9 mouse cellular contexts compared by ENCODE assay signal in the genomic region with DNA sequence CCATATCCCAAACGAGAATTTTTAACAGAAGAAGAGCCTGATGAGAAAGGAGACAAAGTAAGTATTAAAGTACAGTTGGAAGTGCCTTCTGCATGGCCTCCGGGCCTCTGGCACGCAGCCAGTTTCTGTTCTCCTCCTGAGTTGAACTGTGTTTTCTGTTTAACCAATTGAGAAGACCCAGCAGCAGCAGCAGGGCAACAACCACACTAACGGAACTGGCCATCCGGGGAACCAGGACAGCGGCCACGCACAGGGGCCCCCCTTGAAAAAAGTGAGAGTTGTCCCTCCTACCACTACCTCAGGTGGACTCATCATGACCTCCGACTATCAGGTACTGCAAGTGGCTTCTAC.
A peak's percentile ranks its signal among the peaks of the same experiment; 100 is the strongest.
DNase-seq lines count a peak whose midpoint lies in the region; ATAC-seq and TF ChIP-seq lines count a peak whose summit lies in the region.
"Had no signal": no experiment of that assay in that cellular context is flagged by ENCODE, and none has a peak within 500 bp of the region (broad histone marks: within the 10 kb centered on the region; RNA-seq: fewer than 3 reads in every experiment).

No protein-coding gene starts in this region.

- ATAC-seq in cerebellum, adult (ENCODE audit: insufficient number of reproducible peaks, low FRiP score, low TSS enrichment), result no peak
- no peak for ATAC-seq in lung, embryonic 14.5 days (ENCODE audit: insufficient read depth)
- no peak for ATAC-seq in lung, postnatal 0 days
- no peak for ATAC-seq in intestine, embryonic 15.5 days
- no peak for ATAC-seq in hindbrain, embryonic 14.5 days (ENCODE audit: low FRiP score)

- H3K4me2 ChIP-seq in lung, embryonic 14.5 days, result no peak overlapping the region
- H3K4me2 ChIP-seq in lung, postnatal 0 days (replicated peaks; ENCODE audit: low read depth, low read length), result no peak overlapping the region
- no peak overlapping the region for H3K4me2 ChIP-seq in intestine, embryonic 15.5 days (replicated peaks)
- no peak overlapping the region for H3K4me2 ChIP-seq in hindbrain, embryonic 14.5 days (replicated peaks)
- H3K4me2 ChIP-seq: limb, embryonic 13.5 days had no signal

- DNase-seq in cerebellum, adult 2 months, result peak; percentile 36 to 46
- DNase-seq in lung, embryonic 14.5 days, result peak; percentile 63
- no peak for DNase-seq in lung, postnatal 0 days (ENCODE audit: low spot score)
- peak; percentile 40 for DNase-seq in brain, adult 2 months (ENCODE audit: low read depth, low spot score)
- DNase-seq in kidney, postnatal 4 days, result peak; percentile 70 to 82
- DNase-seq in hindbrain, embryonic 14.5 days (ENCODE audit: low spot score), result no peak

- H3K4me1 ChIP-seq in cerebellum, adult 2 months (ENCODE audit: control insufficient read depth, insufficient read depth, low read length), result no peaks in the 10 kb centered on the region
- no peaks in the 10 kb centered on the region for H3K4me1 ChIP-seq in lung, embryonic 14.5 days (ENCODE audit: insufficient read depth)
- no peaks in the 10 kb centered on the region for H3K4me1 ChIP-seq in lung, postnatal 0 days (ENCODE audit: insufficient read depth, low read depth, low read length)
- no peaks in the 10 kb centered on the region for H3K4me1 ChIP-seq in intestine, embryonic 15.5 days (replicated peaks)
- H3K4me1 ChIP-seq in hindbrain, embryonic 14.5 days (replicated peaks; ENCODE audit: control insufficient read depth, insufficient read depth, low read length), result no peaks in the 10 kb centered on the region
- H3K4me1 ChIP-seq: limb, embryonic 13.5 days had no signal

- H3K27me3 ChIP-seq in cerebellum, adult 2 months (ENCODE audit: control insufficient read depth, insufficient read depth, low read length), result no peaks in the 10 kb centered on the region
- no peaks in the 10 kb centered on the region for H3K27me3 ChIP-seq in lung, embryonic 14.5 days (ENCODE audit: insufficient read depth, low read length)
- H3K27me3 ChIP-seq in lung, postnatal 0 days (replicated peaks; ENCODE audit: insufficient read depth, low read length), result no peaks in the 10 kb centered on the region
- no peaks in the 10 kb centered on the region for H3K27me3 ChIP-seq in intestine, embryonic 15.5 days (replicated peaks)
- H3K27me3 ChIP-seq in hindbrain, embryonic 14.5 days (ENCODE audit: control insufficient read depth, insufficient read depth, low read length), result no peaks in the 10 kb centered on the region
- H3K27me3 ChIP-seq: limb, embryonic 13.5 days had no signal

- 48% methylated on average over 8 of the region's 8 CpGs for WGBS in cerebellum, adult 2 months
- 80% methylated on average over 8 of the region's 8 CpGs for WGBS in lung, embryonic 14.5 days
- 64% methylated on average over 8 of the region's 8 CpGs for WGBS in lung, postnatal 0 days
- 74% methylated on average over 8 of the region's 8 CpGs for WGBS in intestine, embryonic 15.5 days
- WGBS in hindbrain, embryonic 14.5 days, result 77% methylated on average over 8 of the region's 8 CpGs

- TF ChIP-seq POLR2A in cerebellum, adult 2 months (IDR thresholded peaks at IDR 0.05; ENCODE audit: borderline replicate concordance, insufficient read depth, low read length), result no peak

- H3K4me3 ChIP-seq in cerebellum, adult 2 months (replicated peaks; ENCODE audit: insufficient read depth, low read depth, low read length), result no peak overlapping the region
- H3K4me3 ChIP-seq in lung, embryonic 14.5 days (ENCODE audit: low read depth, low read length), result no peak overlapping the region
- H3K4me3 ChIP-seq in lung, postnatal 0 days (ENCODE audit: low read depth, low read length), result no peak overlapping the region
- H3K4me3 ChIP-seq in intestine, embryonic 15.5 days (replicated peaks), result no peak overlapping the region
- no peak overlapping the region for H3K4me3 ChIP-seq in hindbrain, embryonic 14.5 days (replicated peaks; ENCODE audit: low read length)
- H3K4me3 ChIP-seq: limb, embryonic 13.5 days had no signal

- TF ChIP-seq CTCF in cerebellum, adult 2 months (IDR thresholded peaks at IDR 0.05; ENCODE audit: borderline replicate concordance, insufficient read depth, low read depth, low read length), result no peak
- no peak for TF ChIP-seq CTCF in lung, embryonic 14.5 days (IDR thresholded peaks at IDR 0.05; ENCODE audit: low read depth)
- no peak for TF ChIP-seq CTCF in lung, postnatal 0 days (IDR thresholded peaks at IDR 0.05)

- TF ChIP-seq EP300 in lung, postnatal 0 days (IDR thresholded peaks at IDR 0.05), result no peak

- H3K27ac ChIP-seq in cerebellum, adult 2 months (ENCODE audit: insufficient read depth, low read length), result no peak overlapping the region
- H3K27ac ChIP-seq in lung, embryonic 14.5 days (ENCODE audit: low read depth), result no peak overlapping the region
- H3K27ac ChIP-seq in lung, postnatal 0 days (ENCODE audit: low read length), result no peak overlapping the region
- H3K27ac ChIP-seq in intestine, embryonic 15.5 days, result no peak overlapping the region
- no peak overlapping the region for H3K27ac ChIP-seq in hindbrain, embryonic 14.5 days
- H3K27ac ChIP-seq: limb, embryonic 13.5 days had no signal

- H3K9ac ChIP-seq in lung, embryonic 14.5 days, result no peak overlapping the region
- no peak overlapping the region for H3K9ac ChIP-seq in lung, postnatal 0 days (replicated peaks; ENCODE audit: low read depth)
- H3K9ac ChIP-seq in intestine, embryonic 15.5 days, result no peak overlapping the region
- H3K9ac ChIP-seq in hindbrain, embryonic 14.5 days, result no peak overlapping the region
- H3K9ac ChIP-seq: limb, embryonic 13.5 days had no signal

- peaks cover 71% of the 10 kb centered on the region for H3K36me3 ChIP-seq in lung, embryonic 14.5 days (ENCODE audit: insufficient read depth)
- 0 out of 2 replicates have a peak, but pooled peaks cover 13% of the 10 kb centered on the region for H3K36me3 ChIP-seq in lung, postnatal 0 days (ENCODE audit: insufficient read depth, low read length)
- peaks cover 17% of the 10 kb centered on the region for H3K36me3 ChIP-seq in intestine, embryonic 15.5 days
- H3K36me3 ChIP-seq in hindbrain, embryonic 14.5 days (replicated peaks; ENCODE audit: control insufficient read depth, insufficient read depth), result peaks cover 84% of the 10 kb centered on the region

- no peaks in the 10 kb centered on the region for H3K9me3 ChIP-seq in lung, embryonic 14.5 days (ENCODE audit: low read depth, low read length)
- H3K9me3 ChIP-seq in lung, postnatal 0 days (ENCODE audit: low read length), result no peaks in the 10 kb centered on the region
- no peaks in the 10 kb centered on the region for H3K9me3 ChIP-seq in intestine, embryonic 15.5 days
- no peaks in the 10 kb centered on the region for H3K9me3 ChIP-seq in hindbrain, embryonic 14.5 days (ENCODE audit: control insufficient read depth, low read length)
- H3K9me3 ChIP-seq: limb, embryonic 13.5 days had no signal

Comparison
In these comparisons a context has a peak if more than half of its experiments do, and no peak if none do; other contexts are left out.
1. DNase-seq: peak in cerebellum, adult 2 months (2 of 2), lung, embryonic 14.5 days (single experiment), brain, adult 2 months (single experiment) and kidney, postnatal 4 days (2 of 2); none in lung, postnatal 0 days (single experiment) and hindbrain, embryonic 14.5 days (single experiment).